Mouse (Mus musculus) CD4-positive, CD25-positive, alpha-beta regulatory T cell, adult 2 months (primary cell): ENCODE results near the gene Ropn1.
A peak's percentile ranks its signal among the peaks of the same experiment; 100 is the strongest.
"Not testable (repeated sequence)": the region's sequence is repeated elsewhere in the genome, so short reads cannot be mapped to it uniquely, and the experiment has no call there.

ENCODE experiments used
- DNase-seq: peaks from one replicate; pipeline ENCODE4 v3.0.0-alpha.2; 2012; ENCODE audit warnings: low read depth, low spot score

Ropn1 gene

GRCm38 (mm10) chr16:34649621-34650020 is at the start of gene Ropn1:
Ropn1 (plus strand) TSS chr16:34649921.
- DNase-seq: no peak

- DNase-seq: no peak
Measured at GRCm38 (mm10) chr16:34601954-34602353, 47.8 kb upstream of the Ropn1 start.

- DNase-seq: no peak
Measured at GRCm38 (mm10) chr16:34603076-34603475, 46.6 kb upstream of the Ropn1 start.

- DNase-seq: no peak
Measured at GRCm38 (mm10) chr16:34603854-34604253, 45.9 kb upstream of the Ropn1 start.

- DNase-seq: no peak
Measured at GRCm38 (mm10) chr16:34605679-34606078, 44.0 kb upstream of the Ropn1 start.

- DNase-seq: no peak
Measured at GRCm38 (mm10) chr16:34610137-34610536, 39.6 kb upstream of the Ropn1 start.

GRCm38 (mm10) chr16:34614021-34614420 is 35.7 kb upstream of the Ropn1 start:
- DNase-seq: no peak

GRCm38 (mm10) chr16:34627591-34627990 is 22.1 kb upstream of the Ropn1 start:
- no peak for DNase-seq

GRCm38 (mm10) chr16:34628397-34628796 is 21.3 kb upstream of the Ropn1 start:
- no peak for DNase-seq

GRCm38 (mm10) chr16:34635557-34635956 is 14.2 kb upstream of the Ropn1 start:
- DNase-seq: no peak

GRCm38 (mm10) chr16:34643511-34644259 is 6.0 kb upstream of the Ropn1 start:
- no peak for DNase-seq

- no peak for DNase-seq
Measured at GRCm38 (mm10) chr16:34653023-34653422, 3.3 kb downstream of the Ropn1 start.

- DNase-seq: not testable (repeated sequence)
Measured at GRCm38 (mm10) chr16:34657566-34657965, 7.8 kb downstream of the Ropn1 start.

GRCm38 (mm10) chr16:34657983-34658382 is 8.3 kb downstream of the Ropn1 start:
- no peak for DNase-seq

- DNase-seq: no peak
Measured at GRCm38 (mm10) chr16:34658388-34658787, 8.7 kb downstream of the Ropn1 start.

GRCm38 (mm10) chr16:34664553-34664952 is 14.8 kb downstream of the Ropn1 start:
- no peak for DNase-seq

- DNase-seq: peak; percentile 87
Measured at GRCm38 (mm10) chr16:34667031-34667726, 17.5 kb downstream of the Ropn1 start.

GRCm38 (mm10) chr16:34668341-34668740 is 18.6 kb downstream of the Ropn1 start:
- DNase-seq: no peak

GRCm38 (mm10) chr16:34671966-34672365 is 22.2 kb downstream of the Ropn1 start:
- DNase-seq: no peak

- no peak for DNase-seq
Measured at GRCm38 (mm10) chr16:34672822-34673221, 23.1 kb downstream of the Ropn1 start.

- no peak for DNase-seq
Measured at GRCm38 (mm10) chr16:34674365-34674764, 24.6 kb downstream of the Ropn1 start.

GRCm38 (mm10) chr16:34681823-34682222 is 32.1 kb downstream of the Ropn1 start:
- no peak for DNase-seq

- DNase-seq: peak; percentile 11
Measured at GRCm38 (mm10) chr16:34689879-34690278, 40.2 kb downstream of the Ropn1 start.
